Mouse (Mus musculus) midbrain, postnatal 0 days (tissue): ENCODE results near the gene Rnft1. TPM values are rescaled to one million over a fixed set of nuclear protein-coding genes. Genes with fewer than 3 reads are reported as not detected.

Experiments
- ATAC-seq: fragments of 200-750 bp; cut with Nextera tagmentation; 2 replicates; pipeline ENCODE4 v1.8.0; 2017; ENCODE audit warnings: moderate number of reproducible peaks, mild to moderate bottlenecking, moderate TSS enrichment, moderate library complexity; ENCODE audit not compliant: low FRiP score
- DNase-seq: peaks from one replicate; pipeline ENCODE4 v3.0.0-alpha.2; 2015; ENCODE audit warnings: low spot score
- H3K27ac ChIP-seq: fragments of 300-500 bp; sonication (generic); 2 replicates; pipeline ENCODE4 v1.5.1; 2014; ENCODE audit warnings: low read depth, mild to moderate bottlenecking, low read length, mixed read lengths
- H3K27me3 ChIP-seq: fragments of 300-500 bp; sonication (generic); 2 replicates; pipeline ENCODE4 v1.6.1; 2014; ENCODE audit warnings: low read length, control low read depth, mixed read lengths; ENCODE audit not compliant: insufficient read depth
- H3K36me3 ChIP-seq: fragments of 300-500 bp; sonication (generic); 2 replicates; pipeline ENCODE4 v1.6.1; 2014; ENCODE audit warnings: low read length, control low read depth, mixed read lengths; ENCODE audit not compliant: insufficient read depth
- H3K4me1 ChIP-seq: fragments of 300-500 bp; sonication (generic); 2 replicates; pipeline ENCODE4 v1.6.1; 2014; ENCODE audit warnings: mild to moderate bottlenecking, control low read depth, antibody characterized with exemption, low read length, mixed read lengths; ENCODE audit not compliant: insufficient read depth
- H3K4me2 ChIP-seq: fragments of 300-500 bp; sonication (generic); 2 replicates; pipeline ENCODE4 v1.6.1; 2014; ENCODE audit warnings: low read depth, mild to moderate bottlenecking, low read length, mixed read lengths; ENCODE audit not compliant: poor library complexity, severe bottlenecking
- H3K4me3 ChIP-seq: fragments of 300-500 bp; sonication (generic); 2 replicates; pipeline ENCODE4 v1.5.1; 2014; ENCODE audit warnings: low read depth, mild to moderate bottlenecking, low read length, moderate library complexity
- H3K9ac ChIP-seq: fragments of 300-500 bp; sonication (generic); replicated peaks from 2 replicates; pipeline ENCODE4 v1.6.1; 2014; ENCODE audit warnings: mild to moderate bottlenecking, low read length, moderate library complexity, mixed read lengths; ENCODE audit not compliant: poor library complexity, severe bottlenecking
- H3K9me3 ChIP-seq: fragments of 300-500 bp; sonication (generic); 2 replicates; pipeline ENCODE4 v1.6.1; 2016; ENCODE audit warnings: low read length, control low read depth
- CTCF ChIP-seq: IDR thresholded peaks from 2 replicates; pipeline ENCODE4 v1.5.1; 2016; ENCODE audit warnings: antibody characterized with exemption, mild to moderate bottlenecking
- WGBS: fragments of 180-500 bp; shearing (Covaris S2); extraction: QIAGEN DNeasy Blood & Tissue Kit; methylation state at CpG from one replicate; pipeline ENCODE4 v1.1.7; 2014; 5-methylcytosine and 5-hydroxymethylcytosine counted together
- polyA plus RNA-seq: library from polyadenylated mRNA; unstranded; fragments of >200 nt; fragmentation: Nextera tagmentation; extraction: Ambion mirVana; gene quantifications from 2 replicates; pipeline ENCODE4 v1.2.1, GENCODE M21; 2015
- total RNA-seq: library from RNA; depleted of rRNA; stranded (reverse); fragments of >200 nt; gene quantifications from 2 replicates; pipeline ENCODE4 v1.2.3, GENCODE M21; 2014; rRNA removed

Gene Rnft1
- total and polyA plus RNA-seq, 2 experiments from 2014 or later: 9.3 to 9.7 TPM

GRCm38 (mm10) chr11:86540476-86540845 lies 56.0 kb downstream of the Rnft1 start:
- 92% methylated on average over 2 of the region's 2 CpGs for WGBS
- Histone ChIP-seq H3K4me2 (no peak overlapping the region), H3K9ac (no peak overlapping the region), H3K4me1 (no peaks in the 10 kb centered on the region; the same call in 1 of the 2 replicates), H3K36me3 (no peaks in the 10 kb centered on the region), H3K27me3 (no peaks in the 10 kb centered on the region), H3K27ac (no peak overlapping the region), H3K9me3 (no peaks in the 10 kb centered on the region), H3K4me3 (no peak overlapping the region)
- ATAC-seq: no peak
- no peak for TF ChIP-seq CTCF
- DNase-seq: no peak

GRCm38 (mm10) chr11:86542851-86543250 lies 58.4 kb downstream of the Rnft1 start:
- H3K9ac ChIP-seq: no peak overlapping the region
- H3K36me3 ChIP-seq: no peaks in the 10 kb centered on the region
- H3K4me3 ChIP-seq: no peak overlapping the region
- WGBS: 92% methylated on average over 1 of the region's 1 CpGs
- no peaks in the 10 kb centered on the region for H3K9me3 ChIP-seq
- no peak for TF ChIP-seq CTCF
- DNase-seq (no peak), ATAC-seq (no peak)
- no peak overlapping the region for H3K27ac ChIP-seq
- H3K27me3 ChIP-seq: no peaks in the 10 kb centered on the region
- H3K4me1 ChIP-seq: no peaks in the 10 kb centered on the region; the same call in 1 of the 2 replicates
- no peak overlapping the region for H3K4me2 ChIP-seq

GRCm38 (mm10) chr11:86543960-86544638 lies 59.6 kb downstream of the Rnft1 start:
- Histone ChIP-seq H3K27ac (peak overlapping the region; percentile 89), H3K9me3 (no peaks in the 10 kb centered on the region), H3K4me2 (peak overlapping the region; percentile 74), H3K36me3 (no peaks in the 10 kb centered on the region), H3K9ac (peak overlapping the region; percentile 92), H3K4me3 (peak overlapping the region; percentile 83), H3K4me1 (no peaks in the 10 kb centered on the region; the same call in 1 of the 2 replicates), H3K27me3 (no peaks in the 10 kb centered on the region)
- ATAC-seq: peak; percentile 55
- DNase-seq: peak; percentile 1
- TF ChIP-seq CTCF: no peak
- WGBS: under 1% methylated on average over 36 of the region's 50 CpGs

- peak; percentile 98 for ATAC-seq
- Histone ChIP-seq H3K4me2 (peak within 1 kb of the TSS; percentile 74), H3K4me3 (peak within 1 kb of the TSS; percentile 83), H3K27ac (peak within 1 kb of the TSS; percentile 89), H3K27me3 (no peaks in the 10 kb centered on the region), H3K36me3 (no peaks in the 10 kb centered on the region), H3K9me3 (no peaks in the 10 kb centered on the region), H3K9ac (peak within 1 kb of the TSS; percentile 92), H3K4me1 (no peaks in the 10 kb centered on the region; the same call in 1 of the 2 replicates)
- no peak for TF ChIP-seq CTCF
- DNase-seq: peak; percentile 100
- WGBS: under 1% methylated on average over 43 of the region's 43 CpGs
Measured at GRCm38 (mm10) chr11:86544639-86545299, 60.3 kb downstream of the Rnft1 start, which contains the start of the genes Rps6kb1 and Tubd1. Gene Rps6kb1 (minus strand): TSS chr11:86544805. Gene Tubd1 (plus strand): TSS chr11:86544991.

GRCm38 (mm10) chr11:86545556-86545955 lies 61.1 kb downstream of the Rnft1 start:
- DNase-seq (no peak), ATAC-seq (no peak)
- Histone ChIP-seq H3K4me1 (no peaks in the 10 kb centered on the region; the same call in 1 of the 2 replicates), H3K4me3 (peak overlapping the region; percentile 83; the same call in 1 of the 2 replicates), H3K4me2 (peak overlapping the region; percentile 64), H3K9ac (0 out of 2 replicates have a peak overlapping the region, but pooled peaks have one; percentile 24), H3K9me3 (no peaks in the 10 kb centered on the region), H3K27ac (no peak overlapping the region), H3K36me3 (no peaks in the 10 kb centered on the region), H3K27me3 (no peaks in the 10 kb centered on the region)
- 84% methylated on average over 8 of the region's 8 CpGs for WGBS
- TF ChIP-seq CTCF: no peak

- Histone ChIP-seq H3K27me3 (no peaks in the 10 kb centered on the region), H3K27ac (no peak overlapping the region), H3K4me2 (no peak overlapping the region), H3K9me3 (no peaks in the 10 kb centered on the region), H3K36me3 (no peaks in the 10 kb centered on the region), H3K9ac (no peak overlapping the region), H3K4me3 (no peak overlapping the region), H3K4me1 (no peaks in the 10 kb centered on the region; the same call in 1 of the 2 replicates)
- no peak for ATAC-seq
- no peak for TF ChIP-seq CTCF
- 100% methylated on average over 1 of the region's 1 CpGs for WGBS
- DNase-seq: no peak
Measured at GRCm38 (mm10) chr11:86547412-86547811, 63.0 kb downstream of the Rnft1 start.

Other genes starting within 250 kb of the Rnft1 start
- gene Ints2, start 227.1 kb upstream of the Rnft1 start, total RNA-seq: 25.9 and 41.1 TPM in 2 replicates
- 9.3 and 11.9 TPM in 2 replicates for gene Ints2, start 227.1 kb upstream of the Rnft1 start, polyA plus RNA-seq
- 52.9 and 56.5 TPM in 2 replicates for gene Med13, start 127.1 kb upstream of the Rnft1 start, total RNA-seq
- 4.2 and 5.1 TPM in 2 replicates for gene Med13, start 127.1 kb upstream of the Rnft1 start, polyA plus RNA-seq
- gene Rps6kb1, start 60.1 kb downstream of the Rnft1 start, total RNA-seq: 35.6 and 47.9 TPM in 2 replicates
- 53.7 and 59.6 TPM in 2 replicates for gene Rps6kb1, start 60.1 kb downstream of the Rnft1 start, polyA plus RNA-seq
- gene Tubd1, start 60.3 kb downstream of the Rnft1 start, total RNA-seq: 1.7 and 2.7 TPM in 2 replicates
- gene Tubd1, start 60.3 kb downstream of the Rnft1 start, polyA plus RNA-seq: 4.5 and 5.0 TPM in 2 replicates
- gene Vmp1, start 199.2 kb downstream of the Rnft1 start, total RNA-seq: 45.3 and 73.0 TPM in 2 replicates
- 136 TPM in 2 replicates for gene Vmp1, start 199.2 kb downstream of the Rnft1 start, polyA plus RNA-seq
- gene Ptrh2, start 199.3 kb downstream of the Rnft1 start, total RNA-seq: 14.8 and 15.8 TPM in 2 replicates
- gene Ptrh2, start 199.3 kb downstream of the Rnft1 start, polyA plus RNA-seq: 22.5 and 22.8 TPM in 2 replicates